Mouse (Mus musculus) T-helper 17 cell (primary cell): ENCODE measurements around the gene Npdc1.

Experiments
- in situ Hi-C, 2 experiments: fragments of 300-600 bp; cut with MboI, MseI; formaldehyde crosslinking; loops; 1 replicate in 1 of 2; 2 replicates in 1 of 2; pipeline ENCODE4 v1.15.1; 2025; ENCODE audit warnings: high pct_unique_total_duplicates in 2 of 2

Gene Npdc1

GRCm38 (mm10) chr2:25428442-25429236, 29.5 kb downstream of the Npdc1 start, which contains the start of gene Abca2:
TSS of gene Abca2 (plus strand) at chr2:25428703.
- in situ Hi-C loops = loop anchor here in 1 of 2 experiments (10.0 kb wide), 1 partner anchor 1326 kb away; no protein-coding TSS in a partner anchor

- in situ Hi-C loops = loop anchor here in 1 of 2 experiments (5.0 to 10.0 kb wide), 2 partner anchors 53 to 1325 kb away; no protein-coding TSS in a partner anchor
Measured at GRCm38 (mm10) chr2:25429435-25430180, 30.5 kb downstream of the Npdc1 start.

GRCm38 (mm10) chr2:25430395-25431233, 31.5 kb downstream of the Npdc1 start:
- in situ Hi-C loops = loop anchor here in 1 of 2 experiments (5.0 kb wide), 1 partner anchor 52 kb away; no protein-coding TSS in a partner anchor

GRCm38 (mm10) chr2:25431308-25431855, 32.2 kb downstream of the Npdc1 start:
- in situ Hi-C loops = loop anchor here in 1 of 2 experiments (5.0 kb wide), 1 partner anchor 51 kb away; no protein-coding TSS in a partner anchor

DNA sequence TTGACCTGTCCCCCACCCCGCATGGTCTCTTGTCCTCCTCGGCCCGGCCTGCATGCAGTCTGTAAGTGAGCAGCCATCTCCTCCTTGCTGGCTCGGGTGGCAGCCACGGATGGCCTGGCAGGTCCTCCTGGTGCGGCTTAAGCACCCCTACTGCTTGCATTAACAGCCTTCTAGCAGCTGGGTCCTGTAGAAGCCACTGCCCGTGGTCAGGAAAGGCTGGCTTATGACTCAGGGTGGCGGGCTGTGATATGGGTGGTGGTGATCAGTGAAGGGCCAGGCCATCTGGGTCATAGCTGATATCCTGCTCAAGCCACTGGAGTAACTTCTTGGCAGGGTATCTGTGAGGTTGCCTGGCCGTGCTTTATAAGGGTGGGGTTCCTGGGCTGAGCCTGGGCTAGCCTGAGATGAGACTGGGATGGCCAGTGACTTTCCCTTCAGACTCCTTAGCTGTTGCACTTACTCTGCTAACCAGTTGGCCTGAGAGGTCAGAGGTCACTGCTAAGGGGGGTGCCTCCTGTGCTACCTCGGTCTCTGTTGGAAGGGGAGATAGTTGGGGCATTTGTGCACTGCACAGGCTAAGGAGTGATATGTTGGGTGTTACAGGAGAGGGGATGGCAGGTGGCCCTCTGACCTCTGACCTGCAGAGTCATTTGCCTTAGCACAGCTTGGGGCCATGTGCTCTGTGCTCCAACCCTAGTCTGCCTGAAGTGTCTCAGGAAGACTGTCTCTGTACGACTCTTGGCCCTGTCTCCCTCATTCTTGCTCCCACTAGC, 33.4 kb downstream of the Npdc1 start:
- in situ Hi-C loops = loop anchor here in 1 of 2 experiments (5.0 kb wide), 1 partner anchor 50 kb away; no protein-coding TSS in a partner anchor

- in situ Hi-C loops = loop anchor here in 1 of 2 experiments (5.0 kb wide), 1 partner anchor 49 kb away; no protein-coding TSS in a partner anchor
Measured at GRCm38 (mm10) chr2:25433101-25433500, 34.0 kb downstream of the Npdc1 start.

DNA sequence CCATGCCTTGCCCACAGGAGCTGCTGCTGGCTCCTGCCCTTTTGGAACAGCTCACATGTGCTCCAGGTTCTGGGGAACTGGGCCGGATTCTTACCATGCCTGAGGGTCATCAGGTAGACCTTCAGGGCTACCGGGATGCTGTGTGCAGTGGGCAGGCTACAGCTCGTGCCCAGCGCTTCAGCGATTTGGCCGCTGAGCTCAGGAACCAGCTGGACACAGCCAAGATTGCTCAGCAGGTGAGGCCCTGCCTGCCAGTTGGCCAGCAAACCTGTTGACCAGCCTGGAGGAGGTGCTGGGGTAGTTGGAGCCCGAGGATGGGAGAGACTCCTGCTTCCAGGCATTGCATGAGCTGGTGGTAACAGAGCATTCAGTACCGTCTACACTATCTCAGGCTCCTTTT, 35.1 kb downstream of the Npdc1 start:
- in situ Hi-C loops = loop anchor here in 1 of 2 experiments (5.0 kb wide), 1 partner anchor 48 kb away; no protein-coding TSS in a partner anchor

DNA sequence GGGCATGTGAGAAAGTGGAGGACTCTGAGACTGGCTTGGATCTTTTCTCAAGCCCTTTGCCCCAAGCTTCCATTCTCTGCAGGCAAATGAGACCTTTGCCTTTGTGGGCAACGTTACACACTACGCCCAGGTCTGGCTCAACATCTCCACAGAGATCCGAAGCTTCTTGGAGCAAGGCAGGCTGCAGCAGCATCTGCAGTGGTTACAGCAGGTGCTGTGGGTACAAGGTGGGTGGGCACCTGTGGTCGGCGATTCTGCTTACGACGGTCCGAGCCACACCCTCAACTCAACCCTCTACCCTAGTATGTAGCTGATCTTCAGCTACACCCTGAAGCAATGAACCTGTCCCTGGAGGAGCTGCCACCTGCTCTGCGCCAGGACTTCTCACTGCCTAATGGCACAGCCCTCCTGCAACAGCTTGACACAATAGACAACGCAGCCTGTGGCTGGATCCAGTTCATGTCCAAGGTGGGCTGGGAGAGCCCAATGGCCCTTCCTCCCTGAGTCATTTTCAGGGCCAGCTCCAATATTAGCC, 37.2 kb downstream of the Npdc1 start:
- in situ Hi-C loops = no loop called here

DNA sequence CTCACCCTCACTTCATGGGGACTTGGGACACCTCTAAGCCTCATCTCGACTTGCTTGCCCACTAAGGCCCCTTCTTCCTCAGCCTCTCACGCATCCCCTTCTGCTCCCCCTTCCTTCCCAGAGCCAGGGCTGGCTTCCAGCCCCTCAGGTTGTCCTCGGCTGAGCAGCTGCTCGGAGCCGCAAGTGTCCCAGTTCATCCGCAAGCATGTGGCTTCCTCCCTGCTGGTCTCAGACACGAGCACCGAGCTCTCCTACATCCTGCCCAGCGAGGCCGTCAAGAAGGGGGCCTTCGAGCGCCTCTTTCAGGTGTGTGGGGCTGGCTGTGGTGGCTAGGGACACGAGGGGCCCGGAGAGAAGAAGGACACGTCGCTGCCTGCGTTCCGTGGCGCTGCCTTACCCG, 41.9 kb downstream of the Npdc1 start:
- in situ Hi-C loops = loop anchor here in 1 of 2 experiments (10.0 kb wide), 1 partner anchor 814 kb away; no protein-coding TSS in a partner anchor

DNA sequence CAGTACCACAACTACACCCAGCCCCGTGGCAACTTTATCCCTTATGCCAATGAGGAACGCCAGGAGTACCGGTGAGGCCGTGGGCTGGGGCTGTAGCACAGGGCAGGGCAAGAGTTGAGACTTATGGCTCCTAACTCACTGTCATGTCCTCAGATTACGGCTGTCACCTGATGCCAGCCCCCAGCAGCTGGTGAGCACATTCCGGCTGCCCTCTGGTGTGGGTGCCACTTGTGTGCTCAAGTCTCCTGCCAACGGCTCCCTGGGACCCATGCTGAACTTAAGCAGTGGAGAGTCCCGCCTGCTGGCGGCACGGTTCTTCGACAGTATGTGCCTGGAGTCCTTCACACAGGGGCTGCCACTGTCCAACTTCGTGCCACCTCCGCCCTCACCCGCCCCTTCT, 43.5 kb downstream of the Npdc1 start:
- in situ Hi-C loops = loop anchor here in 1 of 2 experiments (10.0 kb wide), 1 partner anchor 812 kb away; no protein-coding TSS in a partner anchor

GRCm38 (mm10) chr2:25450853-25451647, 51.9 kb downstream of the Npdc1 start:
- in situ Hi-C loops = no loop called here

DNA sequence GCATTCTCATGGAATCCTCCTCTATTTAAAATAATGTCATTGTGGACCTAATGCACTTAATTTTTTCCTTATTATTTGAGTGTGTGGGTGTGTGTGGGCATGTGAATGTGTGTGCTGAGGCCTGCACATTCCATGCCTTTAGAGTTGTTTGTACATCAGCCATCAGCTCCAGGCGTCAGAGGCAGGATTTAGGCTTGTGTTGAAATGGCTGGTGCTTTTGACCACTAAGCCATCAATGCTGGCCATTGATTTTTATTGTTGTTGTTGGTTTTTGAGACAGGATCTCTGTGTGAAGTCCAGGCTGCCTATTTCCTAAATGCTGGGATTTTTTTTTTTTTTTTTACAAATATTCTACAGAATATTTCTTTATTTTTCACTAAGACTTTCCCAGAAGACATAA, 53.8 kb downstream of the Npdc1 start:
- in situ Hi-C loops = no loop called here

- in situ Hi-C loops = no loop called here
Measured at GRCm38 (mm10) chr2:25456205-25456953, 57.2 kb downstream of the Npdc1 start, which contains the start of gene Clic3. TSS of gene Clic3 (plus strand) at chr2:25456838.

DNA sequence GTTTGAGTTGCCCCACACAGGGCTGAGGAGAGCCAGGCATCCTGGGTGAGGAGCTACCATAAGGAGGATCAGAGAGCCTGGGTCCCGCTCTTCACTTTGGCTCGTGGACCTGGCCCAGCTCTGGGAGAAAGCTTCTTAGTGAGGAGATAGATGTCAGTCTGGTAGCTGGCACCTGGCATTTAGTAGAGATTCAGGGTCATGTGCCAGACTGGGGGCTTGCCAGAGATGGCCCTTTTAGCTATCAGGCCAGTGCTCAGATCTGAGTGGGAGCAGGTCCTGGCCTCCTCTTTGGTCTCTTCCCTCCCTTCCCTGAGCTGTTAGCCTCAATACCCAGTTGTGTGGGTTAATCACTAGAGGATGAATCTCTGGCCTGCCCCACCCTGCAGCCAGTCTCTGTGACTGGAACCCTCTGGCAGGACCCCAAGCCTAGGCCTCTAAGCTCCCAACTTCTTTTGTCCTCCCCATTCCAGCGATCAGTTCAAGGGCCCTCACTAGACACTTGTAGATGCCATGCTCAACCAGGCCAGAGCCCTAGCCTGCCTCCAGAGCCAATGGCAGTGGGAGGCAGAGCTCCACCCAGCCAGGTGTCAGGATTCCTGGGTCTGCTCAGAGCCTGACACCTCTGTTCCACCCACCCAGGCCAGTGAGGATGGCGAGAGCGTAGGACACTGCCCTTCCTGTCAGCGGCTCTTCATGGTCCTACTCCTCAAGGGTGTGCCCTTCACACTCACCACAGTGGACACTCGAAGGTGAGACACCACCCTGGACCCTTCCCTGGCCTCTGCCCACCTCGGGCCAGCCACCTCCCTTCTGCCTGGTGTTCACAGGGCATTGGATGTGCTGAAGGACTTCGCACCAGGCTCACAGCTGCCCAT, 58.1 kb downstream of the Npdc1 start:
- in situ Hi-C loops = no loop called here

- in situ Hi-C loops = no loop called here
Measured at GRCm38 (mm10) chr2:25458911-25459310, 59.8 kb downstream of the Npdc1 start.
